Mouse (Mus musculus) heart, postnatal 0 days (tissue): ENCODE results near the gene Ndufc1. TPM values are rescaled to one million over a fixed set of nuclear protein-coding genes. Genes with fewer than 3 reads are reported as not detected.

Source experiments
- ATAC-seq: fragments of 200-750 bp; cut with Nextera tagmentation; 2 replicates; pipeline ENCODE4 v1.8.0; 2017; ENCODE audit warnings: low read depth, moderate number of reproducible peaks, moderate library complexity; ENCODE audit not compliant: insufficient read depth
- DNase-seq: peaks from one replicate; pipeline ENCODE4 v3.0.0-alpha.2; 2016; ENCODE audit warnings: low spot score
- H3K27ac ChIP-seq: fragments of 300-500 bp; sonication (generic); 2 replicates; pipeline ENCODE4 v1.5.1; 2014; ENCODE audit warnings: low read depth, mild to moderate bottlenecking
- H3K27me3 ChIP-seq: fragments of 300-500 bp; sonication (generic); 2 replicates; pipeline ENCODE4 v1.6.1; 2014; ENCODE audit warnings: low read length, mixed read lengths; ENCODE audit not compliant: control insufficient read depth, insufficient read depth
- H3K36me3 ChIP-seq: fragments of 300-500 bp; sonication (generic); replicated peaks from 2 replicates; pipeline ENCODE4 v1.6.1; 2014; ENCODE audit warnings: low read length, mixed read lengths; ENCODE audit not compliant: control insufficient read depth, insufficient read depth
- H3K4me1 ChIP-seq: fragments of 300-500 bp; sonication (generic); 2 replicates; pipeline ENCODE4 v1.6.1; 2014; ENCODE audit warnings: antibody characterized with exemption; ENCODE audit not compliant: control insufficient read depth, insufficient read depth
- H3K4me2 ChIP-seq: fragments of 300-500 bp; sonication (generic); 2 replicates; pipeline ENCODE4 v1.6.1; 2014; ENCODE audit warnings: low read depth, mild to moderate bottlenecking, low read length, moderate library complexity
- H3K4me3 ChIP-seq: fragments of 300-500 bp; sonication (generic); 2 replicates; pipeline ENCODE4 v1.5.1; 2014; ENCODE audit warnings: low read depth, low read length
- H3K9ac ChIP-seq: fragments of 300-500 bp; sonication (generic); replicated peaks from 2 replicates; pipeline ENCODE4 v1.6.1; 2014; ENCODE audit warnings: low read depth, low read length, mixed read lengths
- H3K9me3 ChIP-seq: fragments of 300-500 bp; sonication (generic); replicated peaks from 2 replicates; pipeline ENCODE4 v1.6.1; 2016; ENCODE audit warnings: low read length; ENCODE audit not compliant: control insufficient read depth
- CTCF ChIP-seq: IDR thresholded peaks from 2 replicates; pipeline ENCODE4 v1.5.1; 2016; ENCODE audit warnings: antibody characterized with exemption, control low read depth, low read depth
- EP300 ChIP-seq: IDR thresholded peaks from 2 replicates; pipeline ENCODE4 v1.6.1; 2016; ENCODE audit warnings: antibody characterized with exemption, low read depth
- WGBS: fragments of 180-500 bp; shearing (Covaris S2); extraction: QIAGEN DNeasy Blood & Tissue Kit; methylation state at CpG from one replicate; pipeline ENCODE4 v1.1.7; 2014; 5-methylcytosine and 5-hydroxymethylcytosine counted together
- polyA plus RNA-seq: library from polyadenylated mRNA; unstranded; fragments of >200 nt; fragmentation: Nextera tagmentation; extraction: Ambion mirVana; gene quantifications from 2 replicates; pipeline ENCODE4 v1.2.1, GENCODE M21; 2015
- total RNA-seq: library from RNA; depleted of rRNA; stranded (reverse); fragments of >200 nt; gene quantifications from 2 replicates; pipeline ENCODE4 v1.2.3, GENCODE M21; 2014; ENCODE audit warnings: low replicate concordance

Ndufc1 gene
- total and polyA plus RNA-seq, 2 experiments from 2014 or later, result 459 to 3,223 TPM

GRCm38 (mm10) chr3:51372883-51373282, 35.9 kb downstream of the Ndufc1 start:
- no peaks in the 10 kb centered on the region for H3K4me1 ChIP-seq
- no peak overlapping the region for H3K27ac ChIP-seq
- no peaks in the 10 kb centered on the region for H3K36me3 ChIP-seq
- ATAC-seq, result no peak
- H3K4me2 ChIP-seq, result no peak overlapping the region
- DNase-seq, result no peak
- H3K9ac ChIP-seq, result no peak overlapping the region
- no peak overlapping the region for H3K4me3 ChIP-seq
- H3K27me3 ChIP-seq, result no peaks in the 10 kb centered on the region
- WGBS, result 65% methylated on average over 5 of the region's 5 CpGs
- TF ChIP-seq CTCF, result no peak
- TF ChIP-seq EP300, result no peak
- H3K9me3 ChIP-seq, result no peaks in the 10 kb centered on the region

- ATAC-seq, result no peak
- Histone ChIP-seq H3K36me3 (no peaks in the 10 kb centered on the region), H3K4me3 (no peak overlapping the region), H3K9me3 (no peaks in the 10 kb centered on the region), H3K4me1 (no peaks in the 10 kb centered on the region), H3K27me3 (no peaks in the 10 kb centered on the region), H3K9ac (no peak overlapping the region), H3K27ac (no peak overlapping the region), H3K4me2 (no peak overlapping the region)
- no peak for DNase-seq
- WGBS, result 70% methylated on average over 2 of the region's 2 CpGs
- TF ChIP-seq CTCF (no peak), EP300 (no peak)
Measured at GRCm38 (mm10) chr3:51371826-51372225, 37.0 kb downstream of the Ndufc1 start.

GRCm38 (mm10) chr3:51368011-51368410, 40.8 kb downstream of the Ndufc1 start:
- no peak for ATAC-seq
- TF ChIP-seq EP300 (no peak), CTCF (no peak)
- WGBS, result 63% methylated on average over 4 of the region's 4 CpGs

GRCm38 (mm10) chr3:51366926-51367325, 41.9 kb downstream of the Ndufc1 start:
- no peak overlapping the region for H3K4me3 ChIP-seq
- ATAC-seq, result no peak
- 51% methylated on average over 4 of the region's 4 CpGs for WGBS

More at GRCm38 (mm10) chr3:51368011-51368410, 40.8 kb downstream of the Ndufc1 start:
- no peak overlapping the region for H3K9ac ChIP-seq
- no peaks in the 10 kb centered on the region for H3K9me3 ChIP-seq
- H3K27me3 ChIP-seq, result no peaks in the 10 kb centered on the region
- no peak overlapping the region for H3K27ac ChIP-seq
- no peak overlapping the region for H3K4me2 ChIP-seq
- H3K4me1 ChIP-seq, result no peaks in the 10 kb centered on the region
- DNase-seq, result no peak
- no peak overlapping the region for H3K4me3 ChIP-seq
- no peaks in the 10 kb centered on the region for H3K36me3 ChIP-seq

GRCm38 (mm10) chr3:51365517-51365882, 43.3 kb downstream of the Ndufc1 start:
- H3K9ac ChIP-seq, result no peak overlapping the region

More at GRCm38 (mm10) chr3:51366926-51367325, 41.9 kb downstream of the Ndufc1 start:
- Histone ChIP-seq H3K36me3 (no peaks in the 10 kb centered on the region), H3K4me2 (no peak overlapping the region), H3K27me3 (no peaks in the 10 kb centered on the region), H3K4me1 (no peaks in the 10 kb centered on the region), H3K9ac (no peak overlapping the region), H3K9me3 (no peaks in the 10 kb centered on the region), H3K27ac (no peak overlapping the region)
- TF ChIP-seq EP300, result no peak
- no peak for TF ChIP-seq CTCF
- no peak for DNase-seq

More at GRCm38 (mm10) chr3:51365517-51365882, 43.3 kb downstream of the Ndufc1 start:
- H3K4me1 ChIP-seq, result no peaks in the 10 kb centered on the region
- no peak for ATAC-seq
- peak overlapping the region; percentile 79 for H3K4me2 ChIP-seq
- H3K36me3 ChIP-seq, result no peaks in the 10 kb centered on the region
- no peaks in the 10 kb centered on the region for H3K9me3 ChIP-seq
- no peaks in the 10 kb centered on the region for H3K27me3 ChIP-seq
- peak overlapping the region; percentile 47 for H3K4me3 ChIP-seq
- 3% methylated on average over 3 of the region's 3 CpGs for WGBS
- DNase-seq, result no peak
- peak overlapping the region; percentile 68; the same call in 1 of the 2 replicates for H3K27ac ChIP-seq
- TF ChIP-seq EP300 (no peak), CTCF (no peak)
